Mouse (Mus musculus): Measurements from ENCODE around the gene Vmn2r16.

Vmn2r16 gene

DNA sequence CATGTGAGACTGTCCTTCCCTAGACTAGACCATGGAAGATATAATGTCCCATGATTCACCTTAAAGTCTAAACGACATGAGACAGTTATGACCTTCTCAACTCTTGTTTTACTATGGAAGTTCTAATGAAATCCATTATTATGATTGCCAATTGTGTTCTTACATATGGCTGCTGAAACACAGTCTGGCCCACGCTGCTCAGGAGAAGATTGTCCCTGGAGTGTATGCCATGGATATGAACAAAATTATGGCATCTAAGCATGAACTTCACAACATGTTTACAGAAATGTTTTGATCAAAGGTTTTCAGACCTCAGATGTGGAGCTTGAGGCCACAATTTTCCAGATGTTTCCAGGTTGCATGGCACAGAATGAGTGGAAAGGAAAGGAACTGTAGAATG is at the start of gene Vmn2r16:
Gene Vmn2r16, plus strand, starts transcription at position 301 of the 400 bp plus-strand sequence.
- in situ Hi-C loops (cut with MboI; ENCODE audit: unreplicated experiment in 2 of 2): no loop called here

DNA sequence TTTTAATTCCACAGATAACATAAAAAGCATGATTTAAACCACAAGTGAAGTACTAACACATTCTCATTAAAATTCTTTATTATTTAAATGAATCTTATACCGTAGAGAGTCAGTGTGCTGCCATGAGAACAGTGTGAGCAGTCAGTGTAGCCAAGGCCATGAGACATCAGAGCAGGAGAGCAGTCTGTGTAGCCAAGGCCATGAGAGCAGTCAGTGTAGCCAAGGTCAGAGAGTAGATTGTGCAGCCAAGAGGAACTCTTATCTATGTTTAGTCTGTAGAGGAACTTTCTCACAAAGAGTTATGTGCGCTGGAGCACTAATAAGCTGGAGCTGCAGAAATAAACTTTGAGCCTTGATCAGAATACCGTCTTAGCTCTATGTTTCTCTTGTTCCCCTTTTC is 35.3 kb upstream of the Vmn2r16 start:
- in situ Hi-C loops (cut with MboI; ENCODE audit: unreplicated experiment in 2 of 2): no loop called here

- in situ Hi-C loops (cut with MboI; ENCODE audit: unreplicated experiment in 2 of 2): no loop called here
These were observed 32.4 kb upstream of the Vmn2r16 start, which contains the start of gene Vmn2r15 for GRCm38 (mm10) chr5:109297544-109297943. Gene Vmn2r15 (minus strand): TSS chr5:109297644.

GRCm38 (mm10) chr5:109419388-109419787 is 89.4 kb downstream of the Vmn2r16 start, which contains the start of gene Vmn2r17:
Gene Vmn2r17 (plus strand): TSS chr5:109419688.
- in situ Hi-C loops (cut with MboI; ENCODE audit: unreplicated experiment in 2 of 2): no loop called here
